ENCODE assay signal across 19 mouse cellular contexts in genomic region chr11:63684228-63684980, GRCm38 (mm10).
"Had no signal": no experiment of that assay in that cellular context is flagged by ENCODE, and none has a peak within 500 bp of the region (broad histone marks: within the 10 kb centered on the region; RNA-seq: fewer than 3 reads in every experiment).

No protein-coding gene starts in this region.

- H3K9me3 ChIP-seq: limb, embryonic 13.5 days; liver, embryonic 13.5 days; neural tube, embryonic 13.5 days; stomach, embryonic 15.5 days had no signal

- H3K27ac ChIP-seq: kidney, postnatal 0 days; limb, embryonic 13.5 days; liver, embryonic 13.5 days; neural tube, embryonic 13.5 days; stomach, embryonic 15.5 days had no signal

- H3K4me1 ChIP-seq: limb, embryonic 13.5 days; liver, embryonic 13.5 days; neural tube, embryonic 13.5 days; stomach, embryonic 15.5 days had no signal

- DNase-seq: kidney, adult 18-20 months; kidney, postnatal 36 days; layer of hippocampus, postnatal 36 days; left cerebral cortex, postnatal 4 days; liver; liver, embryonic 13.5 days; lung, adult 2 months; lung, postnatal 14 days; lung, postnatal 4 days; midbrain, embryonic 14.5 days; retina, postnatal 1 day; right cerebral cortex, postnatal 25 days; spleen, adult 18-20 months; thymus, postnatal 25 days had no signal

- H3K9ac ChIP-seq: limb, embryonic 13.5 days; liver, embryonic 13.5 days; neural tube, embryonic 13.5 days; stomach, embryonic 15.5 days had no signal

- H3K36me3 ChIP-seq: limb, embryonic 13.5 days; liver, embryonic 13.5 days; neural tube, embryonic 13.5 days; stomach, embryonic 15.5 days had no signal

- H3K27me3 ChIP-seq: liver, embryonic 13.5 days; neural tube, embryonic 13.5 days; stomach, embryonic 15.5 days had no signal

- H3K4me3 ChIP-seq: limb, embryonic 13.5 days; liver, embryonic 13.5 days; neural tube, embryonic 13.5 days; stomach, embryonic 15.5 days had no signal

- H3K4me2 ChIP-seq: limb, embryonic 13.5 days; liver, embryonic 13.5 days; midbrain, embryonic 11.5 days; neural tube, embryonic 13.5 days; stomach, embryonic 15.5 days had no signal
